Mouse (Mus musculus) midbrain, embryonic 10.5 days (tissue): ENCODE measurements around the gene Atrnl1. TPM values are rescaled to one million over a fixed set of nuclear protein-coding genes. Genes with fewer than 3 reads are reported as not detected.

Experiments
- DNase-seq: peaks from one replicate; pipeline ENCODE4 v3.0.0-alpha.2; 2017; ENCODE audit warnings: low spot score
- H3K27ac ChIP-seq: fragments of 300-500 bp; sonication (generic); replicated peaks from 2 replicates; pipeline ENCODE4 v1.5.1; 2016; ENCODE audit warnings: mild to moderate bottlenecking
- H3K27me3 ChIP-seq: fragments of 300-500 bp; sonication (generic); 2 replicates; pipeline ENCODE4 v1.6.1; 2016; ENCODE audit warnings: low read depth, mild to moderate bottlenecking; ENCODE audit not compliant: poor library complexity, severe bottlenecking
- H3K36me3 ChIP-seq: fragments of 300-500 bp; sonication (generic); 2 replicates; pipeline ENCODE4 v1.6.1; 2016; ENCODE audit warnings: mild to moderate bottlenecking, moderate library complexity
- H3K4me1 ChIP-seq: fragments of 300-500 bp; sonication (generic); 2 replicates; pipeline ENCODE4 v1.6.1; 2016
- H3K4me3 ChIP-seq: fragments of 300-500 bp; sonication (generic); 2 replicates; pipeline ENCODE4 v1.5.1; 2016; ENCODE audit warnings: mild to moderate bottlenecking, moderate library complexity
- H3K9me3 ChIP-seq: fragments of 300-500 bp; sonication (generic); replicated peaks from 2 replicates; pipeline ENCODE4 v1.6.1; 2016; ENCODE audit warnings: mild to moderate bottlenecking
- WGBS: fragments of 180-500 bp; shearing (Covaris S2); methylation state at CpG from one replicate; pipeline ENCODE4 v1.1.7; 2016; 5-methylcytosine and 5-hydroxymethylcytosine counted together
- polyA plus RNA-seq: library from polyadenylated mRNA; unstranded; fragments of >200 nt; fragmentation: Nextera tagmentation; extraction: Ambion mirVana; gene quantifications from 2 replicates; pipeline ENCODE4 v1.2.1, GENCODE M21; 2016

Gene Atrnl1
- polyA plus RNA-seq, 1 experiment from 2014 or later, result 3.0 TPM

DNA sequence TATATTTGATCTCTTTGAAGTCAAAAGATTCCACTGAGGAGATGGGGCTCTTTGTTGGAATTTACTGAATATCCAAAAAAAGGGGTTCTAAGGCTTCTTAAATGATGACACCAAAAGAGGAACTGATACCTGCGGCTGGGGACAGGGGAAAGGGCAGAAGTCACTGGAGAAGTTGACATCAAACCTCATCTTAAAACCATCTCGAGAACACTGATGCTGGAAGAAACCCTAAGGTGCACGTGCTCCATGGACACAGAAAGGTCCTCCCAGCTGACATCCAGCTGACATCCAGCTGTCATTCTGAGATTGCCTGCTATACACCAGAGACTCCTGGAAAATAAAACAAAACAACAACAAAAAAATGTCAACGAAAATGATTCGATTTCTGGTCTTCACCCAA lies 19.9 kb upstream of the Atrnl1 start:
- Histone ChIP-seq H3K36me3 (no peaks in the 10 kb centered on the region), H3K4me1 (peaks cover 8% of the 10 kb centered on the region; the same call in 1 of the 2 replicates), H3K9me3 (no peaks in the 10 kb centered on the region), H3K27me3 (no peaks in the 10 kb centered on the region), H3K4me3 (no peak overlapping the region), H3K27ac (no peak overlapping the region)
- DNase-seq, result no peak
- 90% methylated on average over 5 of the region's 5 CpGs for WGBS

DNA sequence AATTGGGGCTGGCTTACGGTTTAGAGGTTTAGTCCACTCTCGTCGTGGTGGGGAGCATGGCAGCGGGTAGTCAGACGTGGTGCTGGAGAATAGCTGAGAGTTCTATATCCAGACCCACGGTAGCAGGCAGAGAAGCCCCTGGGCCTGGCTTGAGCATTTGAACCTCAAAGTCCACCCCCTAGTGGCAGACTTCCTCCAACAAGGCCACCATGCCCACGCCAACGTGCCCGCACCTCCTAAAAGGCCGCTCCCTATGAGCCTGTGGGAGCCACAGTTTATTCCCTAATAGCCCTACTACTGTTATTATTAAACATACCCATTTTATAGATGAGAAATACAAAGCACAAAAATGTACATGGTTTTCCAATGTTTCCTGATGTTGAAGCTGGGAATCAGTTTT lies 19.2 kb upstream of the Atrnl1 start:
- Histone ChIP-seq H3K9me3 (no peaks in the 10 kb centered on the region), H3K36me3 (no peaks in the 10 kb centered on the region), H3K4me1 (peaks cover under 1% of the 10 kb centered on the region; the same call in 1 of the 2 replicates), H3K27ac (no peak overlapping the region), H3K4me3 (no peak overlapping the region), H3K27me3 (no peaks in the 10 kb centered on the region)
- WGBS, result 84% methylated on average over 10 of the region's 10 CpGs
- DNase-seq, result no peak

DNA sequence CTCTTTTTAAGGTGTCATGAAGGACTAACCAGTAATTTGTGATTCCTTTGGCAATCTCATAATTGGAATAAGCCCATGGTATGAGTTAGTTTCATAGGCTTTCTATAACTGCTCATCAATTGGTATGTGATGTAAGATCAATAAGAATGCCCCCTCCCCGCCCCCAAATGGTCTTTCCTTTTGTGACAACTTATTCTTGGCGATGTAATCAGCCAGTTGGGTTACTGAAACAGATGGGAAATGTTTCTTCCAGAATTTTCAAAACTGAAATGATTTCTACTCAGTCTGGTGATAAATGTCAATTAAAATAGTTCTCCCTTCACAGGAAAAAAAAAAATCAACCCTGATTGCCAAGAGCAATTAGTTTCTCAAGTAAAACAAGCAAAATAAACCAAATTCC lies 18.5 kb upstream of the Atrnl1 start:
- no peak overlapping the region for H3K4me3 ChIP-seq
- H3K27me3 ChIP-seq, result no peaks in the 10 kb centered on the region
- DNase-seq, result no peak
- no peaks in the 10 kb centered on the region for H3K4me1 ChIP-seq
- no peak overlapping the region for H3K27ac ChIP-seq
- H3K36me3 ChIP-seq, result no peaks in the 10 kb centered on the region
- H3K9me3 ChIP-seq, result no peaks in the 10 kb centered on the region
- WGBS, result 84% methylated on average over 2 of the region's 2 CpGs

DNA sequence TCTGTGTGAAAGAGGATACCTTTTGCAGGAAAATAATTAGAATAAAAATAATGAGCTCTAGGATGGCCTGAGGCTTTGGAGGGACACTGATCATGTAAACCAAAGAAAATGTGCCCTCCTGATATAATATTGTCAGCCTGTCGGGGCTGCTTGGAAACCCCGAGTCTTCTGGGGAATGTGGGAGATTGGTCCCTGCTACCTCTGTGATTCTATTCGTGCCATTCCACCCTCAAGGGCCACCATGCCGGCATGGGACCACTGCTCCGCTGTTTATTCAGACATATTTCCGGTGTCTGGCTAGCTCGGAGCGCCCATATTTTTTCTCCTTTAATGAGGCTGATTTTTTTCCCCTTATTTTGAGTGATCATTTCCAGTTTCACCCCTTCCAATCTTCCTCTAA lies 11.7 kb upstream of the Atrnl1 start:
- no peaks in the 10 kb centered on the region for H3K9me3 ChIP-seq
- 75% methylated on average over 8 of the region's 8 CpGs for WGBS
- peaks cover 5% of the 10 kb centered on the region for H3K4me1 ChIP-seq
- DNase-seq, result no peak
- H3K27ac ChIP-seq, result no peak overlapping the region
- H3K4me3 ChIP-seq, result no peak overlapping the region
- no peaks in the 10 kb centered on the region for H3K27me3 ChIP-seq
- H3K36me3 ChIP-seq, result no peaks in the 10 kb centered on the region

DNA sequence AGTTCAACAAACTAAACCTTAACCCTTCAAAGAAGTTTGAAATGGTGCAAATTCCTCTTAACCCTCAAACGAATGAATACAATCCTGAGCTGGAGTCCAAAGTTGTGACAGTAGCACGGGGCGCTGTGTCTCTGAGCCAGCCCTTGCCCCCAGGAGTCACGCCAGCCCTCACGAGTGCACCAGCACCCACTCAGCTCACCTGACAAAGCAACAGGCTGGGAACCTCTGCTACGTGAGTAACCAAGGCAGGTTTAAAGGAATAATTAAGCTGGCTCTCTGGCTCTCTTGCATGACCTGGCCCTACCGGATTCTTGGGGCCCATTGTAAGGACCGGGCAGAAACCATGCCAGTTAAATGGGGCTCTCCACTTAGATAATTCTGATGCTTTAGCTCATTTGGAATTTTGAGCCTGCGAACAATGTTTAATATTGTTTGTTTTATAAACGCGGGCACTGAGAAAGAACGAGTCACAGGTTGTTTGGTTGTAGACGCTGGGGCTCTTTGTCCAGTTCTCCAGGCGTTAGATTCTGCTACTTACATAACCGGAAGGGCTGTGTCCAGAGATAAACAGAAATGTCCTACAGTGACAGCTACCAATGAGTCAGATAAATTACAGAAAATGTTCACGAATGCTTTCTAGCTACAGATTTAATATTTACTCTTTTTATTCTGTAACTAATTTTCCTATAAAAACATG lies 10.5 kb upstream of the Atrnl1 start:
- WGBS, result 75% methylated on average over 16 of the region's 16 CpGs
- DNase-seq, result no peak
- Histone ChIP-seq H3K4me1 (peaks cover 5% of the 10 kb centered on the region), H3K4me3 (no peak overlapping the region), H3K27ac (no peak overlapping the region), H3K27me3 (no peaks in the 10 kb centered on the region), H3K36me3 (no peaks in the 10 kb centered on the region), H3K9me3 (0 out of 2 replicates have a peak, but pooled peaks cover 4% of the 10 kb centered on the region)

DNA sequence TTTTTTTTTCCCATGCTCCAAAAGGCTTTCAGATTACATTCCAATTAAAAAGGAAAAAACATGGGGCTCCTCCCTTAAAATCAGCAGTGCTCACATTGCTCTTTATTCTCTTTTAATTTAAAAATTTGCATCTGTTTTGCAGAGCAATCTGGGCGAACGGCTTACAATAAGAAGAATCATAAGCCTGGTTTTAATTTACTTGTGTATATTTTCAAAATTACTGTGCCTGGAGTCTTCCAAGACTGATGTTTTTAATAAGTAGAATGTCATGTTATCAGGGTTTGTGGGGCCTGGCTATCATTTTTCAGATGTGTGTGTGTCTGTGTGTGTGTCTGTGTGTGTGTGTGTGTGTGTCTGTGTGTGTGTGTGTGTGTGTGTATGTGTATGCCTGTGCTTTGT lies 9.9 kb upstream of the Atrnl1 start:
- Histone ChIP-seq H3K9me3 (0 out of 2 replicates have a peak, but pooled peaks cover 4% of the 10 kb centered on the region), H3K27ac (no peak overlapping the region), H3K27me3 (no peaks in the 10 kb centered on the region), H3K4me3 (no peak overlapping the region), H3K4me1 (peaks cover 5% of the 10 kb centered on the region), H3K36me3 (no peaks in the 10 kb centered on the region)
- no peak for DNase-seq
- WGBS, result 82% methylated on average over 2 of the region's 2 CpGs

DNA sequence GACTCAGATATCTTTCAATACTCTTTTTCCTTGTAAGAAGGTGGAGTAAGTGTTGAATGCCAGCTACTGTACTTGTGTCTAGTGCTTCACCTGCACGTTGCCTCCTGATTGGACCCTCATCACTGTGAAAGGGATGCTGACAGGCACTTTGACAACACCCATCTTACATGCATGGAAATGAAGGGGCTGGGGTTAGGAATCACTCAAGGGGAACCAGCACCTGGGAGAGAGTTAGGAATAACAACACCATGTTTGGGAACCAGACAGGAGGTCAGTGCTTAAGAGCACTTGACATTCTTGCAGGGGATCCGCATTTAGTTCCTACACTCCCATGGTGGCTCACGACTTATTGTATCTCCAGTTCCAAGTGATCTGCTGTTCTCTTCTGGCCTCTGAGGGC lies 7.2 kb upstream of the Atrnl1 start:
- Histone ChIP-seq H3K4me1 (peaks cover 1% of the 10 kb centered on the region), H3K27ac (no peak overlapping the region), H3K27me3 (no peaks in the 10 kb centered on the region), H3K9me3 (0 out of 2 replicates have a peak, but pooled peaks cover 4% of the 10 kb centered on the region), H3K4me3 (no peak overlapping the region), H3K36me3 (no peaks in the 10 kb centered on the region)
- 86% methylated on average over 3 of the region's 3 CpGs for WGBS
- no peak for DNase-seq

DNA sequence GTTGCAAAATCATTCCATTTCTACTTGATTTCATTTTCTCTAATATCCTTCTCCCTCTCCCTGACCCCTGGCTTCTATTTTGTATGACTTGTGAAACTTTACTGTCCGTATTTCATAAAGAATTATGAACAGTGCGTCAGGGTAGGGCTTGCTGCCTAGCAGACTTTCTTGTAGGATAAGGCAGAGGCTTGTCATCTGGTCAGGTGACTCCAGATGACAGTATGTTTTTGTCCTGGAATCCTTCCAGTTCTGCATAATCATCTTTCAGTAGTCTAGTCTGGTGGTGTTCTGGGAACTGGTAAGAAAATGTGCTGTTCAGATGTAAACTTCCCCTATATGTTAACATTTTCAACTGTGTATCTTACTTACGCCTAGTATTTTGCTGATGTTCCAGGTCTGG lies 4.9 kb upstream of the Atrnl1 start:
- DNase-seq, result no peak
- H3K27ac ChIP-seq, result no peak overlapping the region
- 89% methylated on average over 3 of the region's 3 CpGs for WGBS
- peaks cover 21% of the 10 kb centered on the region for H3K4me1 ChIP-seq
- 0 out of 2 replicates have a peak, but pooled peaks cover 4% of the 10 kb centered on the region for H3K9me3 ChIP-seq
- no peaks in the 10 kb centered on the region for H3K27me3 ChIP-seq
- no peak overlapping the region for H3K4me3 ChIP-seq
- H3K36me3 ChIP-seq, result no peaks in the 10 kb centered on the region

DNA sequence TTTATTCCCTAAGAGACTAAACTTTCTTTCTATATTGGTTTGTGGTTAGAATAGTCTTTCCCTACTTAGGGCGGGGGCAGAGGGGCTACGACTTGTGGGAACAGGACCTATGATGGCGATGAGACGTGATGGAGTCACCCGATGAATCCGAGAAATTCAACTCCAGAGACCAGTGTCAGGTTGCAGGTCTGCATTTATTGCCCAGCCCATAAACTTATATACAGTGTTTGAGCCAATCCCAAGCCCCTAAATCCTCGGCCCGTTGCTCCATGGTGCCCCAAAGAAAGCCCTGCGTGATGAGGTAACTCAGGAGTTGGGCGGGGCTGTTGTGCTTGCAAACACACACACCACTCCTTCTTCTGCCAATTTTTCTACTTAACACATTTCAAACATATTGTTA lies 4.5 kb upstream of the Atrnl1 start:
- peaks cover 23% of the 10 kb centered on the region for H3K4me1 ChIP-seq
- no peak for DNase-seq
- H3K36me3 ChIP-seq, result no peaks in the 10 kb centered on the region
- H3K4me3 ChIP-seq, result no peak overlapping the region
- no peak overlapping the region for H3K27ac ChIP-seq
- no peaks in the 10 kb centered on the region for H3K27me3 ChIP-seq
- 0 out of 2 replicates have a peak, but pooled peaks cover 4% of the 10 kb centered on the region for H3K9me3 ChIP-seq
- 89% methylated on average over 10 of the region's 10 CpGs for WGBS

DNA sequence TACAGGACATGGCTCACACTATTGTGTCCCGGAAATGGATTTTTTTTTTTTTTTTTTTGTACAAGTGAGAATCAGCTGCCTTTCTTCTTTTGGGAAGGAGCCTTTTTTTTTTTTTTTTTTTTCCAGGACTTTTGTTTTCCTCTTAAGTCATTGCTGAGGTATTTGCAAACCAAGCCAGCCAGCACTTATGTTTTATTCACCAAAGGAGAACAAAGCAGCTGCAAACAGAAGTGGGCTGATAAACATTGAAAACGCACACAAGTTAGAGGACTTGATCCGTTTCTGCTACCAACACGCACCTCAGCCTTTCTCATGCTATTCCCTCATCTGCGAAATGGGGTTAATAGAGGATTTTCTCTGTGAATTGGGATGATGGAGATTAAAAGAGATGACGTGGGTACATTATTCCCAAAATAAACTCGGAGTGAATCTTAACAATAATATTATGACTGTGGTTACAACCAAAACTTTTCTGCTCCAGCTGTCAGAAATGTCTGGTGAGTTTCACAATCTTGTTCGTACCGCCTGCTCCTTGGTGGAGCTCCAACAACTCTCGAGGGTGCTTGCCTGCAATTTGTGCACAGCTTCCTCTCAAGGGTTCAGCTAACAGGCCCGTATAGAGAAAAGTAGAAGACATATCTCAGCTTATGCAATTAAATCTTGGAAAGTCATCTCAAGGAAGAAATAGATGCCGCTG lies 1.3 kb upstream of the Atrnl1 start:
- no peaks in the 10 kb centered on the region for H3K27me3 ChIP-seq
- H3K36me3 ChIP-seq, result no peaks in the 10 kb centered on the region
- 13% methylated on average over 12 of the region's 12 CpGs for WGBS
- peaks cover 47% of the 10 kb centered on the region for H3K4me1 ChIP-seq
- H3K4me3 ChIP-seq, result peak overlapping the region; percentile 70
- DNase-seq, result peak; percentile 26
- 0 out of 2 replicates have a peak, but pooled peaks cover 4% of the 10 kb centered on the region for H3K9me3 ChIP-seq
- H3K27ac ChIP-seq, result peak overlapping the region; percentile 99

DNA sequence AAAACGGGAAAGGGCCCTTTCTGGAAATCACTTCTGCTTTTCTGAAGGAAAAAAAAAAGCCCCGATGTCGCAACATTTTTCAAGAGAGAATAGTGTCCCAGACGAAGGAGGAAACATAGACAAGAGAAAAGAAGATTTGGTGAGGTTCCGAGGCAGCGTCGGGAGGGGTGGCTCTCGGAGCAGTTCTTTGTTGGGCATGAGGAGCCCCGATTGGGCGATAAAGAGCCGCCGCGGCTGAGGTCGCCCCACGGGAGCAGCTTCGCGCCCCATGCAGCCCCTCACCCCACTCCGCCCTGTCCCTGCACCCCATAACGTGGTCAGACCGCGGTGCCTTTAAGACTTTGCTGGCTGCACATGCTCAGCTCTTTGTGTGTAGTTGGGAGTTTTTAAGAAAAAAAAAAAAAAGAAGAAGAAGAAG lies 767 bp upstream of the Atrnl1 start:
- DNase-seq, result peak; percentile 74
- peaks cover 47% of the 10 kb centered on the region for H3K4me1 ChIP-seq
- peak overlapping the region; percentile 99 for H3K27ac ChIP-seq
- H3K27me3 ChIP-seq, result no peaks in the 10 kb centered on the region
- WGBS, result under 1% methylated on average over 21 of the region's 21 CpGs
- 0 out of 2 replicates have a peak, but pooled peaks cover 2% of the 10 kb centered on the region for H3K9me3 ChIP-seq
- peak overlapping the region; percentile 70 for H3K4me3 ChIP-seq
- H3K36me3 ChIP-seq, result no peaks in the 10 kb centered on the region

DNA sequence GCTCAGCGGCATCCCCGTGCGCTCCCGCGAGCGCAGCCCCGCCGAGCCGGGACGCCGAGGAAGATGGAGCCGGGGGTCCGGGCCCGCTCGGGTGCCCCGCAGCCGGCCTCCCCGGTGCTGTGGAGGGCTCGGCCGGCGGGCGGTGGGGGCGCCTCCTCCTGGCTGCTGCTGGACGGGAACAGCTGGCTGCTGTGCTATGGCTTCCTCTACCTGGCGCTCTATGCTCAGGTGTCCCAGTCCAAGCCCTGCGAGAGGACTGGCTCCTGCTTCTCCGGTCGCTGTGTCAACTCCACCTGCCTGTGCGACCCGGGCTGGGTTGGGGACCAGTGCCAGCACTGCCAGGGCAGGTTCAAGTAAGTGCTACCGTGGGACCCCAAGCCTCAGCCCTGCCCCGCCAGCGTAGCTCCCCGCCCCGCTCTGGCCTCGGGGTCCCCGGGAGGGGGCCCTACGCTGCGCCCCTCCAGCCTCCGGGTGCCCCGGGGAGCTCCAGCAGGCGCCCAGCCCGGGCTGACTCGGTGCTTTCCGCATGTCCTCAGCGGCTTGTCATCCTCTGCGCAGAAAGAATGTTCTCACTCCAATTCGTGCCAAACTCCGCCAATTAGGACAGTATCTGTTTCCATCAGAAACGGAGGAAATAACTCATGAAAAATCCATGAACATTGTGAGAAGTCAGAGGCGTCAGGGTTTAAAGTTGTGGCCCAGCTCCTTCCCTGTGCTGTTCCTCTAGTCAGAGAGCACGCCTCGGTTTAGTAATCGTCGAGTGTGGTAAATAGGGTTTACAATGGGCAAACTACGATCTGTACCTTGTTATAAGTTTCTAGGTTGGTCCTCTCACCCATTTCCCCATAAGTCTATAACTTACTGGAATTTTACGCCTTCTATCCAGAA lies 701 bp downstream of the Atrnl1 start:
- H3K9me3 ChIP-seq, result no peaks in the 10 kb centered on the region
- H3K27ac ChIP-seq, result peak overlapping the region; percentile 99
- WGBS, result 2% methylated on average over 57 of the region's 57 CpGs
- peaks cover 47% of the 10 kb centered on the region for H3K4me1 ChIP-seq
- H3K27me3 ChIP-seq, result no peaks in the 10 kb centered on the region
- no peaks in the 10 kb centered on the region for H3K36me3 ChIP-seq
- peak; percentile 75 for DNase-seq
- H3K4me3 ChIP-seq, result peak overlapping the region; percentile 70
